Mouse (Mus musculus) cortical plate, adult 2 months (tissue): Measurements from ENCODE around the gene Gale.

Experiments
- CTCF ChIP-seq: fragments of 200-500 bp; IDR thresholded peaks from 2 replicates; pipeline ENCODE4 v1.5.1; 2011; ENCODE audit warnings: mild to moderate bottlenecking, control low read depth, low read length; ENCODE audit not compliant: insufficient read depth; ENCODE audit errors: extremely low read depth
- POLR2A ChIP-seq: fragments of 200-500 bp; IDR thresholded peaks from 2 replicates; pipeline ENCODE4 v1.6.1; 2011; ENCODE audit warnings: mild to moderate bottlenecking, low read length, control low read depth; ENCODE audit not compliant: insufficient read depth; ENCODE audit errors: extremely low read depth

DNA sequence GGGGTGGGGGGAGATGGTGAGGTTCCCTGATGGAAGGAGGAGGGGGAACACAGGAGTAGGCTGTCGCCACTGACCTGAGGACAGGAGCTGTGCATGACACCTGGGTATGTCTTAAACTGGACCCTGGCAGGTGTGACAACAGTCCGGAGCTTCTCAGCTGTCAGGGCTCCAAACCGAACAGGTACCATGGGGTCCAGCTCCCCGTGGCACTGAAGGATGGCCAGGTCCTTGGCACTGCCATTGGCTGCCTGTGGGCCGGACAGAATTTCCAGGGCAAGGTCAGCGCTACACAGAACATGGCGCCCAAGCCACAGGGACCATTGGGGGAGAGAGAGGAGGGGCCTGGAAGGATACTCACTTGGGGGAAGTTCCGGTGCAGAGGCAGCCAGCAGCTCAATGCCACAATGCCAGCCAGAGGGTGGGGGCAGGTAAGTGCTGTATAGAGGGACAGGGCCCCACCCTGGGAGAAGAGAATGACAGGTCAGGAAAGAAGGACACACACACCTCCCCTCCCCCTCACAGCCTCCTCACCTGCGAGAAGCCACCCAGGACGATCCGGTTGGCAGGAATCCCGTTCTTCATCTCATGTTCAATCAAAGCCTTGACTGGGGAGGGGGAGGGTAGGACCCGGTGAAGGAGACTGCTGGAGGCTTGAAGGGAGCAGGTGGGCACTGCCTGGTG is 5.7 kb downstream of the Gale start:
- TF ChIP-seq CTCF (no peak), POLR2A (no peak)
